Mouse (Mus musculus) right cerebral cortex, adult 2 months (tissue): ENCODE data around the gene Slc13a3.

Source experiments
- DNase-seq, 2 experiments: peaks; one replicate each; pipeline ENCODE4 v3.0.0; 2021 to 2022; ENCODE audit warnings: low spot score in 2 of 2

Gene Slc13a3

GRCm38 (mm10) chr2:165414321-165414720 is 58.7 kb downstream of the Slc13a3 start:
- DNase-seq = no peak

- DNase-seq = no peak
These were observed 59.1 kb downstream of the Slc13a3 start for GRCm38 (mm10) chr2:165413884-165414283.

- peak; percentile 73 to 83 for DNase-seq
These were observed 65.2 kb downstream of the Slc13a3 start for GRCm38 (mm10) chr2:165407700-165408301.

GRCm38 (mm10) chr2:165405351-165405750 is 67.7 kb downstream of the Slc13a3 start:
- DNase-seq = peak; percentile 69 to 79

DNA sequence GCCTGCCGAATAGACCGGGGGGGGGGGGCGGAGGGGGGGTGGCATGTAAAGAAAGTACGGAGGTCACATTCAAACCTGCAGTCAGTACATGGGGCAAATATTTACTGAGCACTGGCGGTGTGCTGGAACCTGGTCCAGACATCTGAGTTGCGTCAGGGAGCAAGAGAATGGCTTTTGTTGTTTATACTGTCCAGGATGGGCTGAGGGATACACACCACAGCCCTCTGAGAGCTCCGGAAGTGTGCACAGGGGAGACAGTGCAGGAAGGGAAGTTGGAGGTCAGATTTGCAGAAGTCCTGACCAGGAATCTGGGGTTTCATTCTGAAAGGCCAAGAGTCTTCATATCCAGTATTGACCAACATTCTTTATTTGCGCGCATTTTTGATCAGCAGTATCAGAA is 68.1 kb downstream of the Slc13a3 start:
- DNase-seq = no peak

DNA sequence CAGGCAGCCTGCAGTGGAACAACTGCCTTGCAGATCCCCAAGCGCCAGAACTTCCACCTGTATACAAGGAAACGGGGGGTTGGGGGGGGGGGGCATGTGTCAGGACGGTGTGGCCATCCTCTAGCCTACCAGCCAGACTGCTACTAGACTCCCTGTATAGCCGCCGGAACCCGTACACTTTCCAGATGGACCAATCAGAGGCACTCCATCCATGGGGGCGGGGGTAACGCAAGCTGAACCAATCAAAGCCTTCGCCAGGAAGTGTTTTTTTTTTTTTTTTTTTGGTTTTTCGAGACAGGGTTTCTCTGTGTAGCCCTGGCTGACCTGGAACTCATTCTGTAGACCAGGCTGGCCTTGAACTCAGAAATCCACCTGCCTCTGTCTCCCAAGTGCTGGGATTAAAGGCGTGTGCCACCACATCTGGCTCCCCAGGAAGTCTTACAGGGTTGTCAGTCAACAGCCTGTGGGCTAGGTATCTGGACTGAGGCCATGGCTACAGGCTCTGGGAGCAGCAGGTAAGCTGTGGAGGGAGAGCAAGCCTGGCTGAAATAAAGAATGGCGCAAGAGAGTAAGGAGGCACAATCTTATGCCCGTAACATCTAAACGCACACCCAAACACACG is 74.8 kb downstream of the Slc13a3 start:
- no peak for DNase-seq

DNA sequence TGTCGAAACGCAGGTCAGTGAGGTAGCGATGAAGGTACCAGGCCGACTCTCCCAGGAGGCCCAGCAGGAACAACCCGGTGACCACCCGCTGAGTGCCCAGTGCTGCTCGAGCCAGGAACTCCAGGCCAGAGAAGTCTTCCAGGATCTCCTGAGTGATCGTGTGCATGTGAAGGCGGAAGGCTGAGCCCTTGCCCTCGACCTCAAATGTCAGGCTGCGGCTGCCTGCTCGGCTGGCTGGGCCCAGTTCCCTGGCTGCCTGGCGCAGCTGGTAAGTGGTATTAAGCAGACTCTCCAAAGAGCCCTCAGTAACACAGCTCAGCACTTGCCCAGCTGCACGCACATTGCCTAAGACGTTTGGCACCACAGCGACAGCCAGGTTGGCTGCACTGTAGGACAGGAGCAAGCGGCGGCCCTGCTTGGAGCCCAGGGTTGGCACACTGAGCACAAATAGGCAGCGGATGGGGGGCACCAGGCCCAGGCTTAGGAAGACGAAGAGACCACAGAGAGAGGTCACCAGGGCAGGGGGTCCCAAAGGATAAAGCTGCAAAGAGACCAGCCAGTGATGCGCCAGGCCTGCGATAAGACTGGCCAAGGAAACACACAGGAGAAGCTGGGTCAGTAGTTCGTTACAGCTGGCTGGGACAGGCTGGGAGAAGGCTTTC is 75.4 kb downstream of the Slc13a3 start:
- no peak for DNase-seq

DNA sequence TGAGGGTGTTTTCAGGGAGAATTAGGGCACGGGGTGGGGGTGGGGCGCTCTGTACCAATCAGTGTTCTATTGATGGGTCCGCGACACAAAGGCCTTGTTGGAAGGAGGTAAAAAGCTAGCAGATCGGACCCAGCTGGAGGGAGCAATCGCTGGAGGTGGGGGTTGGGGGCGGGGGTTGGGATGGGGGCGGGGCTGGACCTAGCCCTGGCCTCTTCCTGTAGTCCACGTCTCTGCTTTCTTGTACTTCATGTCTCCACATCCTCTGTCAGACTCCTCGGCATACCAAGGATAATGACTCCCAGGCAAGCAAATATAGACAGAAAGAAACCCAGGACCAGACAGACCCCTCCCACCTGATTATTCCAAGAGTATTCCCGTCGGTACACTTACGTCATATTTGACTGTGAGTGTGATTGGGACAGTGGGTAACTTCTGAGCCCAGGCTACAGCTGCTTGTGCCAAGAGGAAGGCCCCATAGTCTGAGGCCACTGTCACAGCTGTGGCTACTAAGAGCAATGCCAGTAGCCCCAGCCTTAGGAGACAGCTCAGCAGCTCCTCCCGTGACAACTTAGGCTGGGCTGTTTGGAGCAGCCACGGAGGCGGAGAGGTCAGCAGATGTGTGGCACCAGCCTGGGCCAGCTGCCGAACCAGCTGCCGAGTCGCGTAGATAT is 76.1 kb downstream of the Slc13a3 start:
- DNase-seq = no peak

DNA sequence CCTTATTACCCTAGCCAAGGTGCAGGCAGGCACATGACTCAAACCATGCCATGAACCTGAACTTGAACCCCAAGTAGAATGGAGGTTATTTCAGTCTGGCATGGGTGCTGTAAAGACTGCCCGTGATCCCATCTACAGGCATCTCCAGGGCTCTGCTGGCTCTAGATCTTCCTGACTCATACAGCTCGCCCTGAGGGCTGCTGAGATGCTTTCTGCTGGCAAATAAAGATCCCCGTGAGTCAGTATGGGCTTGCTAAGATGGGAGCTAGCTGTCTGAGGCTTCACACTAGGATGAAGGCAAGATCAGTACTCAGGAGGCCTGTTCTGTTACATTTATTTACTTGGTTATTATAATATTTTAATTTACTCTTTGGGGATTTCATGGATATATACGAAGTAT is 80.9 kb downstream of the Slc13a3 start:
- peak in 1 of 2 experiments; percentile 24 for DNase-seq

- DNase-seq = peak; percentile 52 to 67
These were observed 81.5 kb downstream of the Slc13a3 start for GRCm38 (mm10) chr2:165391561-165391960.

DNA sequence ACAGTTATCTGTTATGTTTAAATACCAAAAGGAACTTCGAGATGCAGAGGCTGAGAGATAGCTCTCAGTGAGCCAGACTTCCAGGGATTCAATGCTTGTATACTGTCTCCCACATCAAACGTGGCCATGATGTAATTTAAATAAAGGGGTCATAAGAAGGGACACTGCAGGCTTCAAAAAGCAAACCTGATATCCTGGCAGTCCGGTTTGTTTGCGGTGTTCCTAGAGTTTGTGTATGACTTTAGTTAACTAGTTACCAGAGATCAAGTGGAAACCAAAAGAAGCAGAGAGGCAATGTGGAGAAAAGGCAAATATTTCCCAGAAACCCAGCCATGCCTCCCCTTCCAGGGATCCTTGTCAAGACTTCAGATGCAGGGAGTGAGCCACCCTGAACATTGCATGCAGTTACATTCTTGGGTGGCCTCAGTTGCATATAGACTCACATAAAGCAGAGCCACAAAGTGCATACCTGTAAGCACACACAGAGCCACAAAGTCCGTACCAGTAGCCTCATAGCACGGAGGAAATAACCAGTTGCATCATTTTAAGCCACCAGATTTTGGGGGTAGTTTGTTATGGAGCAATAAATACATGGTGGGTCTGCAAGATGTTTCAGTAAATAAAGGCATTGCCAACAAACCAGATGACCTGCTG is 83.6 kb downstream of the Slc13a3 start:
- no peak for DNase-seq

DNA sequence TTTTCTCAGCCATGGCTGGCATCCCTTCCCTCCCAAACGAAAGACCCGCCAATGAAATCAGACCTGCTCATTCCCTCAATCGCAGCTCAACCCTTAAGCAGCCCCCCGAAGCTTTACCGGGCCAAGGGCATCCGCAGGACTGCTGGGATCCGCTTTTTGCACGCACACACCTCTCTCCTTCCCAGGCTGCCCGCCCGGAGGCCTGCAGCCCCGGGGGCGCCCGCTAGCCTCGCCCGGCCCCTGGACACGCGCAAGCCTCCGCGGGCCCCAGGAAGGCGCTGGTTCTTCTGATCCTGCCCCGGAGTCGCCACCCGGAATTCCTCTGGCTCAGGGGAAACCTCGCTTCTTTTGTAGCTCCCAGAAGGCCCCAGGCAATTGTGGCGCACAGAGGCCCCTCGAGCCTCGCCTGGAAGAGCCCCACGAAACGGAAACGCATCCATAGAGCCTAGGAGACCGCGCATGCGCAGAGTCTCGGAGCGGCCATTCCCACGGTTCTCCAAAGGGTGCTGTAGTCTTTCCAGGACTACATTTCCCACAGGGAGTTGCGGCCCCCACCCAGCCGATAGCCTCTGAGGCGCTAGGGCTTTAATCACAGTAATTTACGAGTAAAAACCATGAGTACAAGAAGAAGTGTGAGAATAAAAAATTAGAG is 85.1 kb downstream of the Slc13a3 start, which contains the start of gene Zfp334:
Gene Zfp334, minus strand, starts transcription at position 416 of the 652 bp plus-strand sequence.
- DNase-seq = peak; percentile 97 to 98

- no peak for DNase-seq
These were observed 85.7 kb downstream of the Slc13a3 start for GRCm38 (mm10) chr2:165387370-165387769.

- no peak for DNase-seq
These were observed 93.0 kb downstream of the Slc13a3 start for GRCm38 (mm10) chr2:165380050-165380449.

- no peak for DNase-seq
These were observed 97.0 kb downstream of the Slc13a3 start for GRCm38 (mm10) chr2:165376001-165376400.

DNA sequence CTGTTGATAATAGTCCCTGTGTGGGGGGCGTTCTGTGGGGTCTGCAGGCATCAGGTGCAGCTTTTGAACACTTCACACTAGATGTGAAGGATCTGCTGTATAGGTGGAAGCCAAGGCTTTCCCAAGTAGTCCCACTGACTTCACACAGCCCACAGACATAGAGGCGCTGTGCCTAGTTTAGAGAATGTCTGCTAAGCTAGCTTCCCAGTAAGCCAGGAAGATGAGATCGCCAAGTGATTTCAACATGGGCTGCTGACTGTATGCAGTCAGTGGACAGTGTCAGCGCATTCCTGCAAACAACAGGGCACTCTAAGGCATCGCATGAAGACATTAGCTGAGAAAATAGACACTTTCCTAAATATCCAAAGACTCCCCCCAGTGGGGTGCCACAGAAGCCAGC is 97.6 kb downstream of the Slc13a3 start:
- no peak for DNase-seq

GRCm38 (mm10) chr2:165371066-165371465 is 102.0 kb downstream of the Slc13a3 start:
- DNase-seq = peak in 1 of 2 experiments; percentile 54

- no peak for DNase-seq
These were observed 102.7 kb downstream of the Slc13a3 start for GRCm38 (mm10) chr2:165370348-165370747.

DNA sequence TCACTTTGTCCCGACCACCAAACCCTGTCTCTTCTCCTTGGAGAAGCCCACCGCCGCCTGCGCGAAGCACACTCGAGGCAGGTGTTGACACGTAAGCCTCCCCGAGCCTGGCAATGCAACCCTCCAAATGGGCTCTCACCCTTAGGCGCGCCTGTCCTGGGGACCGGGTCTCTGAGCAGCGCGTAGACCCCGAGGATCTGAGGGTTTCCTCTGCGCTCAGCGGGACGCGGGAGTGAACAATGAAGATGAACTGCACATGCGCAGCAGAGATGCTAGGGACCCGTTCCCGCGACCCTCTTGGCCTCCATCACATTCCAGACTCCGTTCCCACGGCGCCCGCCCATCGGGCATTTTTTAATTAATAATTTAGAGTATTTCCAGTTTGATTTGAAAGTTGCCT is 104.5 kb downstream of the Slc13a3 start, which contains the start of gene Zfp663:
Gene Zfp663, minus strand, starts transcription at position 234 of the 400 bp plus-strand sequence.
- DNase-seq = no peak

DNA sequence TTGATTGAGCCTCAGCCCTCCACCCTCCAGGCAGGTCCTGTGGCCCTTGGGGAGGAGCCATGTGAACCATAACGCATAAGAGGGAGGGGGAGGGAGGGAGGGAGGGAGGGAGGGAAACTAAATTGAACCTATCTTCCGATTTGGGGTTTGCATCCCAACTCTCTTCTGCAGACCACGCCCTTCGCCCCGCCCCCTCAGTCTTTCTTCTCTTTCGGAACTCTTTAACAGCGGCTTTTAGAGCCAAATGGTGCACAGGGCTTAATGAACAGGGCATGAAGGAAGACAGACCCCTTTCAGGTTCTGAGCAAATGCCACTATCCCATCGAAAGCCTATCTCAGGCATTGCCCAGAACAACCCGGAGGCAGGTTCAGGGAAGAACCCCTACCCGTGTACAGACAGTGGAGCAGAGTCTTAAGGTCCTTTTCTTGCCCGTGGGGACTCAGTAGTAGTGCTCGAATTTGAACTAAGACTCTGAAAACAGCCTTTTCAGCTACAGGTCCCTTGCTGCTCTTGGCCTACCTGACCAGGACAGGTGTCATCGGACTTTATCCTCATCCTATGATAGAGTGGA is 105.1 kb downstream of the Slc13a3 start:
- DNase-seq = no peak

GRCm38 (mm10) chr2:165367047-165367520 is 105.9 kb downstream of the Slc13a3 start:
- DNase-seq = no peak
